10 mouse cellular contexts compared by ENCODE assay signal in the genomic region with DNA sequence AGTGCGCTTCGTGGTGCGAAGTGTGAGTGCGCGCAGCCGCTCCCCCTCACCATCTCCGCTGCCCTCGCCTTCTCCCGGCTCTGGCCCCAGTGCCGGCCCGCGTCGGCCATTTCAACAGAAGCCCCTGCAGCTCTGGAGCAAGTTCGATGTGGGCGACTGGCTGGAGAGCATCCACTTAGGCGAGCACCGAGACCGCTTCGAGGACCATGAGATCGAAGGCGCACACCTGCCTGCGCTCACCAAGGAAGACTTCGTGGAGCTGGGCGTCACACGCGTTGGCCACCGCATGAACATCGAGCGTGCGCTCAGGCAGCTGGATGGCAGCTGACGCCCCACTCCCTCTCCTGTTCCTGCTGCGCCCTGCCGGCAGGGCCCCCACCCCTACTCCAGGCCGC. TPM values are rescaled to one million over a fixed set of nuclear protein-coding genes. Genes with fewer than 3 reads are reported as not detected.
DNase-seq lines count a peak whose midpoint lies in the region; ATAC-seq and TF ChIP-seq lines count a peak whose summit lies in the region.
"Had no signal": no experiment of that assay in that cellular context is flagged by ENCODE, and none has a peak within 500 bp of the region (broad histone marks: within the 10 kb centered on the region; RNA-seq: fewer than 3 reads in every experiment).

No protein-coding gene starts in this region.

- WGBS in lung, embryonic 15.5 days: 18% methylated on average over 34 of the region's 34 CpGs
- 35% methylated on average over 34 of the region's 34 CpGs for WGBS in lung, adult 2 months
- 4% methylated on average over 34 of the region's 34 CpGs for WGBS in limb, embryonic 11.5 days
- WGBS in stomach, embryonic 15.5 days: 21% methylated on average over 33 of the region's 34 CpGs

- TF ChIP-seq CTCF in lung, adult 2 months (IDR thresholded peaks at IDR 0.05; ENCODE audit: insufficient read depth, low read length): no peak

- DNase-seq in cerebellum, adult 9-10 months: peak; percentile 28
- no peak for DNase-seq in cerebellum, postnatal 14 days
- no peak for DNase-seq in lung, adult 2 months
- peak; percentile 50 for DNase-seq in limb, embryonic 11.5 days (ENCODE audit: low spot score)
- DNase-seq in thymus, postnatal 36 days: no peak
- DNase-seq: adrenal gland, postnatal 14 days had no signal

- H3K9me3 ChIP-seq in lung, embryonic 15.5 days: no peaks in the 10 kb centered on the region
- no peaks in the 10 kb centered on the region for H3K9me3 ChIP-seq in limb, embryonic 11.5 days (ENCODE audit: control insufficient read depth, low read length)
- H3K9me3 ChIP-seq in stomach, embryonic 15.5 days: no peaks in the 10 kb centered on the region
- H3K9me3 ChIP-seq: liver, embryonic 15.5 days had no signal

- TF ChIP-seq POLR2A in lung, adult 2 months (IDR thresholded peaks at IDR 0.05; ENCODE audit: borderline replicate concordance, extremely low read depth, low read depth, low read length): no peak

- peaks cover 25% of the 10 kb centered on the region for H3K4me1 ChIP-seq in lung, embryonic 15.5 days
- peaks cover 25% of the 10 kb centered on the region for H3K4me1 ChIP-seq in lung, adult 2 months (ENCODE audit: control insufficient read depth, insufficient read depth, low read length)
- H3K4me1 ChIP-seq in limb, embryonic 11.5 days (ENCODE audit: control insufficient read depth, insufficient read depth, low read length): peaks cover 12% of the 10 kb centered on the region
- H3K4me1 ChIP-seq in stomach, embryonic 15.5 days: peaks cover 14% of the 10 kb centered on the region; the same call in 1 of the 2 replicates
- H3K4me1 ChIP-seq: liver, embryonic 15.5 days had no signal

- ATAC-seq in lung, embryonic 15.5 days (ENCODE audit: borderline replicate concordance, extremely low read depth, low FRiP score, low TSS enrichment): peak; percentile 17; the same call in 1 of the 2 replicates
- ATAC-seq in limb, embryonic 11.5 days (ENCODE audit: insufficient number of reproducible peaks, low FRiP score, low TSS enrichment, low read depth): no peak
- no peak for ATAC-seq in stomach, embryonic 15.5 days (ENCODE audit: insufficient read depth, low FRiP score, low read depth)
- ATAC-seq in CD4-positive, CD25-positive, alpha-beta regulatory T cell, adult 4 months: no peak

- peaks cover 35% of the 10 kb centered on the region for H3K27me3 ChIP-seq in lung, embryonic 15.5 days
- peaks cover 35% of the 10 kb centered on the region for H3K27me3 ChIP-seq in limb, embryonic 11.5 days (ENCODE audit: control insufficient read depth, insufficient read depth, low read length)
- peaks cover 29% of the 10 kb centered on the region for H3K27me3 ChIP-seq in stomach, embryonic 15.5 days (replicated peaks)

- H3K4me2 ChIP-seq in lung, embryonic 15.5 days: peak overlapping the region; percentile 42
- H3K4me2 ChIP-seq in limb, embryonic 11.5 days (ENCODE audit: low read depth, severe bottlenecking): peak overlapping the region; percentile 40
- peak overlapping the region; percentile 58 for H3K4me2 ChIP-seq in stomach, embryonic 15.5 days
- H3K4me2 ChIP-seq: liver, embryonic 15.5 days had no signal

- H3K27ac ChIP-seq in lung, embryonic 15.5 days: no peak overlapping the region
- H3K27ac ChIP-seq in limb, embryonic 11.5 days (replicated peaks; ENCODE audit: low read depth, low read length): no peak overlapping the region
- H3K27ac ChIP-seq in stomach, embryonic 15.5 days: no peak overlapping the region
- H3K27ac ChIP-seq: liver, embryonic 15.5 days had no signal

- peak overlapping the region; percentile 5; the same call in 1 of the 2 replicates for H3K4me3 ChIP-seq in lung, embryonic 15.5 days
- H3K4me3 ChIP-seq in lung, adult 2 months (replicated peaks; ENCODE audit: extremely low read depth, low read depth, low read length): no peak overlapping the region
- peak overlapping the region; percentile 28 for H3K4me3 ChIP-seq in limb, embryonic 11.5 days (ENCODE audit: low read depth, low read length)
- H3K4me3 ChIP-seq in stomach, embryonic 15.5 days (replicated peaks): peak overlapping the region; percentile 28
- H3K4me3 ChIP-seq: liver, embryonic 15.5 days had no signal

- no peaks in the 10 kb centered on the region for H3K36me3 ChIP-seq in lung, embryonic 15.5 days
- no peaks in the 10 kb centered on the region for H3K36me3 ChIP-seq in limb, embryonic 11.5 days (ENCODE audit: control insufficient read depth, insufficient read depth, low read length)
- H3K36me3 ChIP-seq in stomach, embryonic 15.5 days: no peaks in the 10 kb centered on the region
- H3K36me3 ChIP-seq: liver, embryonic 15.5 days had no signal

- no peak overlapping the region for H3K9ac ChIP-seq in lung, embryonic 15.5 days
- H3K9ac ChIP-seq in limb, embryonic 11.5 days (ENCODE audit: low read length): no peak overlapping the region
- no peak overlapping the region for H3K9ac ChIP-seq in stomach, embryonic 15.5 days
- H3K9ac ChIP-seq: liver, embryonic 15.5 days had no signal

RNA-seq across cellular contexts. Expression of gene Acr, which starts 10.1 kb away (rescaled TPM):
- 0.10 and 0.20 TPM in 2 replicates for polyA plus RNA-seq in lung, embryonic 15.5 days (2015; fragmentation: Nextera tagmentation; extraction: Ambion mirVana)
- polyA plus RNA-seq in lung, adult 2 months (2012; rRNA removed): 2.8 and 2.9 TPM in 2 replicates
- 0.17 TPM in 1 of 2 replicates, not detected in the other for polyA plus RNA-seq in limb, embryonic 11.5 days (2014; fragmentation: Nextera tagmentation; extraction: Ambion mirVana)
- 0.14 and 0.23 TPM in 2 replicates for polyA plus RNA-seq in stomach, embryonic 15.5 days (2015; fragmentation: Nextera tagmentation; extraction: Ambion mirVana)
- not detected for polyA plus RNA-seq in CD4-positive, CD25-positive, alpha-beta regulatory T cell, adult 4 months (2017; shearing (Covaris generic))
- polyA plus RNA-seq: liver, embryonic 15.5 days had no signal

RNA-seq across cellular contexts. Expression of gene Rabl2, which starts 33.7 kb away (rescaled TPM):
- polyA plus RNA-seq in lung, embryonic 15.5 days (2015; fragmentation: Nextera tagmentation; extraction: Ambion mirVana): 45.9 and 46.2 TPM in 2 replicates
- 14.7 and 18.7 TPM in 2 replicates for polyA plus RNA-seq in lung, adult 2 months (2012; rRNA removed)
- 66.9 and 70.3 TPM in 2 replicates for polyA plus RNA-seq in limb, embryonic 11.5 days (2014; fragmentation: Nextera tagmentation; extraction: Ambion mirVana)
- polyA plus RNA-seq in stomach, embryonic 15.5 days (2015; fragmentation: Nextera tagmentation; extraction: Ambion mirVana): 34.6 and 37.6 TPM in 2 replicates
- 1 to 10 TPM; 1.3 to 2.2 TPM for polyA plus RNA-seq in CD4-positive, CD25-positive, alpha-beta regulatory T cell, adult 4 months (2017; shearing (Covaris generic))

RNA-seq across cellular contexts. Expression of gene Shank3, which starts 58.6 kb away (rescaled TPM):
- polyA plus RNA-seq in lung, embryonic 15.5 days (2015; fragmentation: Nextera tagmentation; extraction: Ambion mirVana): 2.5 and 2.8 TPM in 2 replicates
- polyA plus RNA-seq in lung, adult 2 months (2012; rRNA removed): 103 and 141 TPM in 2 replicates
- polyA plus RNA-seq in limb, embryonic 11.5 days (2014; fragmentation: Nextera tagmentation; extraction: Ambion mirVana): 1.9 and 2.5 TPM in 2 replicates
- 1.7 and 1.9 TPM in 2 replicates for polyA plus RNA-seq in stomach, embryonic 15.5 days (2015; fragmentation: Nextera tagmentation; extraction: Ambion mirVana)
- polyA plus RNA-seq in CD4-positive, CD25-positive, alpha-beta regulatory T cell, adult 4 months (2017; shearing (Covaris generic)): not detected

Comparison
In these comparisons a context has a peak if more than half of its experiments do, and no peak if none do; other contexts are left out.
1. DNase-seq: peak in cerebellum, adult 9-10 months (single experiment) and limb, embryonic 11.5 days (single experiment); none in cerebellum, postnatal 14 days (0 of 2), lung, adult 2 months (single experiment) and thymus, postnatal 36 days (0 of 2).
2. RNA of gene Shank3, which starts 58.6 kb away (polyA plus RNA-seq): 103 to 141 TPM in lung, adult 2 months; 2.5 to 2.8 TPM in lung, embryonic 15.5 days, 1.7 to 1.9 TPM in stomach, embryonic 15.5 days, 1.9 to 2.5 TPM in limb, embryonic 11.5 days and not detected in CD4-positive, CD25-positive, alpha-beta regulatory T cell, adult 4 months; every median in the first group is over 10 times any median in the second.
3. Peak in every context shown above with its lines, with median percentiles within 50 percentile points of each other: H3K4me2 ChIP-seq.